Mouse (Mus musculus) liver, embryonic 14.5 days (tissue): ENCODE results near the gene Trim3. TPM values are rescaled to one million over a fixed set of nuclear protein-coding genes. Genes with fewer than 3 reads are reported as not detected.

Experiments
- ATAC-seq: fragments of 200-750 bp; cut with Nextera tagmentation; 2 replicates; pipeline ENCODE4 v1.8.0; 2017; ENCODE audit warnings: moderate number of reproducible peaks, mild to moderate bottlenecking, moderate library complexity; ENCODE audit not compliant: insufficient read depth
- DNase-seq, 3 experiments: peaks; one replicate each; pipeline ENCODE4 v3.0.0-alpha.2; 2012 to 2013; ENCODE audit warnings: low read depth in 3 of 3, low spot score in 3 of 3
- H3K27ac ChIP-seq: fragments of 300-500 bp; sonication (generic); 2 replicates; pipeline ENCODE4 v1.5.1; 2014; ENCODE audit warnings: moderate library complexity, mild to moderate bottlenecking, control low read depth, inconsistent platforms
- H3K27me3 ChIP-seq: fragments of 300-500 bp; sonication (generic); 2 replicates; pipeline ENCODE4 v1.6.1; 2014; ENCODE audit warnings: mild to moderate bottlenecking, low read length, moderate library complexity; ENCODE audit not compliant: control insufficient read depth, insufficient read depth
- H3K36me3 ChIP-seq: fragments of 300-500 bp; sonication (generic); replicated peaks from 2 replicates; pipeline ENCODE4 v1.6.1; 2014; ENCODE audit warnings: low read depth; ENCODE audit not compliant: control insufficient read depth, insufficient read depth
- H3K4me1 ChIP-seq, 2 experiments: fragments of 200-500 bp in 1 of 2; fragments of 300-500 bp in 1 of 2; sonication (generic) in 1 of 2; replicated peaks; 2 replicates each; pipeline ENCODE4 v1.6.1; 2012 to 2014; ENCODE audit warnings: antibody characterized with exemption in 1 of 2, inconsistent platforms in 1 of 2, low read length in 1 of 2; ENCODE audit not compliant: control insufficient read depth in 2 of 2, insufficient read depth in 2 of 2
- H3K4me2 ChIP-seq: fragments of 300-500 bp; sonication (generic); 2 replicates; pipeline ENCODE4 v1.6.1; 2014; ENCODE audit warnings: low read depth, mild to moderate bottlenecking, control low read depth, moderate library complexity
- H3K4me3 ChIP-seq, 2 experiments: fragments of 200-500 bp in 1 of 2; fragments of 300-500 bp in 1 of 2; sonication (generic) in 1 of 2; 2 replicates each; pipeline ENCODE4 v1.5.1; 2012 to 2014; ENCODE audit warnings: low read depth in 2 of 2, low read length in 2 of 2, mild to moderate bottlenecking in 2 of 2, control low read depth in 1 of 2, inconsistent platforms in 1 of 2, moderate library complexity in 1 of 2; ENCODE audit not compliant: insufficient read depth in 1 of 2
- H3K9ac ChIP-seq: fragments of 300-500 bp; sonication (generic); replicated peaks from 2 replicates; pipeline ENCODE4 v1.6.1; 2014; ENCODE audit warnings: mild to moderate bottlenecking, control low read depth, moderate library complexity
- H3K9me3 ChIP-seq: fragments of 300-500 bp; sonication (generic); 2 replicates; pipeline ENCODE4 v1.6.1; 2016; ENCODE audit warnings: low read length, mixed read lengths; ENCODE audit not compliant: control insufficient read depth
- CTCF ChIP-seq: IDR thresholded peaks from 2 replicates; pipeline ENCODE4 v1.5.1; 2016; ENCODE audit warnings: antibody characterized with exemption, low read depth, control low read depth
- EP300 ChIP-seq: IDR thresholded peaks from 2 replicates; pipeline ENCODE4 v1.6.1; 2016; ENCODE audit warnings: antibody characterized with exemption, low read depth
- WGBS: fragments of 180-500 bp; shearing (Covaris S2); extraction: QIAGEN DNeasy Blood & Tissue Kit; methylation state at CpG from one replicate; pipeline ENCODE4 v1.1.7; 2014; ENCODE audit not compliant: insufficient replicate concordance; 5-methylcytosine and 5-hydroxymethylcytosine counted together
- polyA plus RNA-seq, 2 experiments: library from polyadenylated mRNA; depleted of rRNA in 1 of 2; stranded (reverse) in 1 of 2; unstranded in 1 of 2; fragments of >200 nt; fragmentation: Nextera tagmentation in 1 of 2; extraction: Ambion mirVana in 1 of 2; gene quantifications; 2 replicates each; pipeline versions ENCODE4 v1.2.1 to v1.2.3; 2012 to 2014

Trim3 gene
- polyA plus RNA-seq, 2 experiments: 2.2 to 4.3 TPM

DNA sequence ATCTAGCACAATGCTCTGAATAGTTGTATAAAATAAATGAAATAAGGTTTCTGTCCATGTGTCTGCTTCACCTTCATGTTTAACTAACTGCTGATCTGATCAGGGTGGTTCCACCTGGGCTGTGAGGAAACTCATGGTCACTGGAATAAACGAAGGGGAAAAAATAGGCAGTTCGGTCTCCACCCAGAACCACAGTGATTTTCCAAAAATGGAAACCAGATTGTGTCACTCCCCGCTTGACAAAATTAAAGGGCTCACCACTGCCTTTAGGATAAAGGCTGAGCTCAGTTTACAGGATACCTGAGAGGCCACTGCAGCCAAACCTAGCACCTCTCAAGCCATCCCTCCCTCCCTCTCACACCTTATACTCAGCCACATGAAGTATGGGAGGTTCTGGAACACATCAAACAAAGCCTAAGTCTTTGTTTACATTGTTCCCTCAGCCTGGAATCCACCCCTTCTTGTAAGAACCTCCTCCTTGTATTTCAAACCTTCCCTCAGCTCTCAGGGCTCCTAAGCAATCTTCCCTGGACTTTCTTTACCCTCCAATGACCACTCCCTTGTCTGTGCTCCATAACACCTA lies 57.1 kb downstream of the Trim3 start:
- H3K27ac ChIP-seq: no peak overlapping the region
- H3K4me1 ChIP-seq: no peaks in the 10 kb centered on the region
- H3K9me3 ChIP-seq: no peaks in the 10 kb centered on the region
- no peak overlapping the region for H3K4me3 ChIP-seq
- H3K4me2 ChIP-seq: no peak overlapping the region
- no peak for TF ChIP-seq EP300
- no peak for TF ChIP-seq CTCF
- no peaks in the 10 kb centered on the region for H3K36me3 ChIP-seq
- ATAC-seq: no peak
- no peak overlapping the region for H3K9ac ChIP-seq
- H3K27me3 ChIP-seq: no peaks in the 10 kb centered on the region; the same call in none of the 2 replicates
- 38% methylated on average over 3 of the region's 3 CpGs for WGBS
- DNase-seq: no peak

DNA sequence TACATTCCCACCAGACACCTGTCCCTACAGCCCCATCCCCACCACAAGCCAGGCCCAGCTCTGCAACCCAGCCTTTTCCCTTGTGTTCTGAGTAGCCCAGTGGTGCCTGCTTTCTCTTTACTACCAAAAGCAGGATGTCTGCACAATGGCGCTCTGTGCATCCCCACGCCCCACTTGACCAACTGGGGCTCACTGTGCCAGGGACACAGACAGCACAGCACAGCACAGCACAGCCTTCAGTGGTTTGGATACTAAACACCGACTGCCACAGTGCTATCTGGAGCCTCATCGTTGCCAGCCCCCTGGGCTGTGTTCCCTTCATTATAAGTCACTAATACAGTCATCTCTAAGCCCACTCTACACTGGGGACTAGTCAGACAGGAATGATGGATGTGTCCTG lies 58.8 kb downstream of the Trim3 start:
- WGBS: 59% methylated on average over 4 of the region's 4 CpGs
- no peak for ATAC-seq
- TF ChIP-seq CTCF (no peak), EP300 (no peak)

DNA sequence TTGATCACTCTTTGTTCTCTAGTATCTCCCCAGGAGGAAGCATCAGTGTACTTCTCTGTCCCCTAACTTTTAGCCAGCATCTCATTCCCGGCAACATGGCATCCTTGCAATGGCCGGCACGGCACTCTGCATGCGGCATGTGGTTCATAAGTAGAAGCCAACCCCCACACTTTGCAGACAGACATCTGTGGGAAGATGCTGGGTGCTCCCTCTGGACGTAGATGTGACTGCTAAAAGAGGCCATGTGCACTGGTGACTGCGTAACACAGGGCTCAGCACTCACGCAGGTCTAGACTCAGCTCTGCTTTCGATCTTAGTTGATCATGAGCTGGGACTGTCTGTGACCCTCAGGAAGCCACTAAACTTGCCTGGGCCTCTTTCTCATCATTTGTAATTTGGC lies 60.4 kb downstream of the Trim3 start:
- Histone ChIP-seq H3K9me3 (no peaks in the 10 kb centered on the region), H3K9ac (no peak overlapping the region), H3K4me2 (no peak overlapping the region), H3K27ac (no peak overlapping the region), H3K27me3 (no peaks in the 10 kb centered on the region), H3K4me3 (no peak overlapping the region), H3K36me3 (no peaks in the 10 kb centered on the region), H3K4me1 (no peaks in the 10 kb centered on the region)
- ATAC-seq (no peak), DNase-seq (no peak)
- no peak for TF ChIP-seq CTCF
- no peak for TF ChIP-seq EP300
- WGBS: 72% methylated on average over 8 of the region's 8 CpGs

More for the DNA sequence above, 58.8 kb downstream of the Trim3 start:
- Histone ChIP-seq H3K4me3 (no peak overlapping the region), H3K9me3 (no peaks in the 10 kb centered on the region), H3K27me3 (no peaks in the 10 kb centered on the region), H3K9ac (no peak overlapping the region), H3K27ac (no peak overlapping the region), H3K4me2 (no peak overlapping the region), H3K36me3 (no peaks in the 10 kb centered on the region), H3K4me1 (no peaks in the 10 kb centered on the region)
- DNase-seq: no peak

- TF ChIP-seq EP300 (no peak), CTCF (no peak)
- Histone ChIP-seq H3K9ac (no peak overlapping the region), H3K36me3 (no peaks in the 10 kb centered on the region), H3K4me2 (no peak overlapping the region), H3K4me3 (no peak overlapping the region), H3K9me3 (no peaks in the 10 kb centered on the region), H3K4me1 (no peaks in the 10 kb centered on the region), H3K27me3 (no peaks in the 10 kb centered on the region), H3K27ac (no peak overlapping the region)
- ATAC-seq (no peak), DNase-seq (no peak)
- 55% methylated on average over 4 of the region's 4 CpGs for WGBS
Observed at GRCm38 (mm10) chr7:105570756-105571155, 62.6 kb downstream of the Trim3 start.

GRCm38 (mm10) chr7:105569512-105570496 lies 63.6 kb downstream of the Trim3 start:
- no peak for ATAC-seq
- 49% methylated on average over 12 of the region's 12 CpGs for WGBS
- Histone ChIP-seq H3K4me2 (no peak overlapping the region), H3K36me3 (no peaks in the 10 kb centered on the region), H3K4me1 (no peaks in the 10 kb centered on the region), H3K27ac (no peak overlapping the region), H3K27me3 (no peaks in the 10 kb centered on the region), H3K9me3 (no peaks in the 10 kb centered on the region), H3K9ac (no peak overlapping the region), H3K4me3 (no peak overlapping the region)
- DNase-seq: no peak
- no peak for TF ChIP-seq CTCF
